Mouse (Mus musculus) left cerebral cortex, postnatal 10 days (tissue): ENCODE measurements around the gene Coro7. TPM values are rescaled to one million over a fixed set of nuclear protein-coding genes. Genes with fewer than 3 reads are reported as not detected.

Experiments
- DNase-seq, 2 experiments: peaks; one replicate each; pipeline ENCODE4 v3.0.0; 2021 to 2022; ENCODE audit warnings: low spot score in 2 of 2, mixed read lengths in 1 of 2; ENCODE audit errors: extremely low spot score in 1 of 2
- intact Hi-C: fragments of 180-260 bp; cut with DNase I; formaldehyde crosslinking; loops from one replicate; pipeline ENCODE4 v1.15.1; 2025
- total RNA-seq, 2 experiments: library from RNA; stranded (reverse); gene quantifications; 2 replicates each; pipeline ENCODE4 v1.2.3; 2021

Coro7 gene
- total RNA-seq, 2 experiments from 2014 or later: 84.6 to 108 TPM

DNA sequence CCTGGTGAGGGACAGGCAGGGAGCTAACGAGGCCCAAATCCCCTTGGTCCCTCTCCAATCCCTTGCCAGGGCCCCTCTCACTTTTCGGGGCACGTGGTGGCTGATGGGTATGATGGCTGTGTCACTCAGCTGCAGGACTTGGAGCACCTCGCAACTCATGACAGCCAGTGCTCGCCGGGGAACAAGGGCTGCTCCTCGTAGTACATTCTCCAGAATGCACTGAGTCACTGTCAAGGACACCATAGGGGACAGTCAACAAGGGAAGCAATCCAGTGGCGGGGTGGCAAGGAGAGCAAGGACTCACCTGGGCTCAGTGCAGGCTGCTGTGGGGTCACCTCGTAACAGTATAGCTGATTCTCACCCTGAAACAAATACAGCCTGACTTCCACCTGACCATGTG lies 44.9 kb downstream of the Coro7 start:
- DNase-seq: peak in 1 of 2 experiments; percentile 17
- intact Hi-C loops: no loop called here

DNA sequence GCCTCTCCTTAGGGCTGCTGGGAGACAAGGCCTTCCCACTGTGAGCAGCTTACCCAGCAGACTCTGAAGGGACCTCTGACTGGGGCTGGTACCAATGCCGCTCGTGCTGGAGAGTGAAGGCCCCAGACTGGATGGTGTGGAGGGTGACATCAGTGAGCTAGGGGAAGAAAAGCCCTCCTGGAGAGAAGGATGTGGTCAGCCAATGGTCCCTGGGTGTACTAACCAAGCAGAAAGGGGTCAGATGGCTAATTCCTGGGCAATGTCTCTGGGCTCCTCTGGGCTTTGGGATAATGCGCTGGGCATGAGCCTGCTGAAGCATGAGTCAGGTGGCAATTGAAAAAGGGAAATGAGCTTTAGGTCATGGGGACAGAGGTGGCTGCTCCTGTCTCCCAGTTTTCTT lies 45.9 kb downstream of the Coro7 start:
- intact Hi-C loops: no loop called here
- DNase-seq: peak in 1 of 2 experiments; percentile 21

DNA sequence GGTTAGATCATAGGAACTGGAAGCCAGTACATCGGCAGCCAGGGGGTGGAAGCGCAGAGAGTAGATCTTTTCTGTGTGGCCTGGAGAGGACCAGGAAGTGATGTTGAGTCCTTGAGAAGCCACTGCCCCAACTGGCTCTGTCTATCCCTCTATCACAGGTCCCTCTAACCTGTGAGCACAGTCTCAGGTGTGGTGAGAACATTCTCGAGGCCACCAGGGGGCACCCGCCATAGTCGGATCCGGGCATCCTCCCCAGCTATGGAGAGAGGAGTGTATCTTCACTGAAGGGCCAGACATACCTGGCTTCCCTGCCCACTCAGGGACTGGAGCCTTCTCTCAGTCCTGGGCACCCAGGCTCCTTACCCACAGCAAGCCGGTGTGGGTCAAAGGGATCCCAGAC lies 47.5 kb downstream of the Coro7 start:
- DNase-seq: peak in 1 of 2 experiments; percentile 39
- intact Hi-C loops: no loop called here

DNA sequence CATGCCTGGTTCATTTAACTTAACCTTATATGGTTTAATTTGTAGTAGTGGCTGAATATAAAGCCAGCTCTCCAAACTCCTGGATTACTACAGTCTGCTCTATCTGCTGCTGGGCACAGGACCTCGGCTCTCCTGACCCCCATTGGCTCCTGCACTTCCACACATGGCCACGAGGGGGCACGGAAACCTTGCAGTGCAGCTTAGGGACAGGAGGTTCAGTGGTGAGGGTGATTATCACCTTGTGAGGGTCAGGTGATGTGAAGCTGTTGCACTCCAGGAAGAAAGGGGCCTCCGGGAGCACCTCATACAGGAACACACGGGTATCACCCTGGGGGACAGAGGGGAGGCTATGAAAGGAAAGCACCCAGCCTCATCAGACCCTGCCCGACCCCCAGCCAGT lies 49.6 kb downstream of the Coro7 start:
- intact Hi-C loops: loop anchor here (2.0 kb wide), 1 partner anchor 37 kb away; no protein-coding TSS in a partner anchor
- DNase-seq: peak in 1 of 2 experiments; percentile 81

DNA sequence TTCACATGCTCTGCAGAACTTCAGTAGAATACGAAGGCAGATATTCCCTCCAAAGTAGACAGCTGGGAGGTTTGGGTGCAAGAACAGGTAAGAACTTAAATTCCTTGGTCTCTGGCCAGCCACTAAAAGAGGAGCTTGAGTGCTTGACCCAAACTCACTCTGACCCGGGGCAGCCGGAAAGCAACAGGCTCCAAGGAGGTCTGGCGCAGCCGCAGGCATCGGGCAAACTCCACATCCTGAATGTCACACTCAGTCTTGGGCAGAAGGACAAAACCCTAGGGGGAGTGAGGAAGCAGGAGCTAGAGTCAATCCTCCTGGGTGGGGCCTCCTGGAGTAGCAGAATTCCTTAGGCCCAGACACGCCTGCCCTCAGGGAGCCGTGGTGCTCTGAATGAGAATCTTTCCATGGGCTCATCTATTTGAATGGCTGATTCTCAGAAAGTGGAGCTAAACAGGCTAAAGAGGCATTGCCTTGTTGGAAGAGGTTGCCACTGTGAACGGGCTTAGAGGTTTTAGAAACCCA lies 50.6 kb downstream of the Coro7 start:
- intact Hi-C loops: no loop called here

DNA sequence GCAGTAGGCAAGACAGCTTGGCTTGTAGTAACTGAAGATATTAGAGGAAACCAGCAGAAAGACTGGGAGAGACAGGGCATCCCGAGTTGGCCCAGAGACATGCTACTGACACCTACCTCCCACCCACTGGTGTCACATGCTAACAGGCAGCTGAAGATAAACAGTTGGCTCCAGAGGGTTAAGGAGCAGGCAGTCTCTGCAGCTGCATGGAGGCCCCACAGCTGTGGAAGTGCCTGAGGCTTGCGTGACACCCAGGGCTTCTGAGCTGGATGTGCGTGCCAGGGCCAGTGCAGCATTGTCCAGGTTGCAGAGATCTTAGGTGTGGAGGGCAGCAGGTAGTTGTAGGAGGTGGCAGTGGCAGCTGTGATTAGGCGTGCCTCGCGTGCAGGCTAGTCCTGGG lies 52.5 kb downstream of the Coro7 start:
- intact Hi-C loops: no loop called here

More for the DNA sequence above, 50.6 kb downstream of the Coro7 start:
- DNase-seq: peak in 1 of 2 experiments; percentile 18

DNA sequence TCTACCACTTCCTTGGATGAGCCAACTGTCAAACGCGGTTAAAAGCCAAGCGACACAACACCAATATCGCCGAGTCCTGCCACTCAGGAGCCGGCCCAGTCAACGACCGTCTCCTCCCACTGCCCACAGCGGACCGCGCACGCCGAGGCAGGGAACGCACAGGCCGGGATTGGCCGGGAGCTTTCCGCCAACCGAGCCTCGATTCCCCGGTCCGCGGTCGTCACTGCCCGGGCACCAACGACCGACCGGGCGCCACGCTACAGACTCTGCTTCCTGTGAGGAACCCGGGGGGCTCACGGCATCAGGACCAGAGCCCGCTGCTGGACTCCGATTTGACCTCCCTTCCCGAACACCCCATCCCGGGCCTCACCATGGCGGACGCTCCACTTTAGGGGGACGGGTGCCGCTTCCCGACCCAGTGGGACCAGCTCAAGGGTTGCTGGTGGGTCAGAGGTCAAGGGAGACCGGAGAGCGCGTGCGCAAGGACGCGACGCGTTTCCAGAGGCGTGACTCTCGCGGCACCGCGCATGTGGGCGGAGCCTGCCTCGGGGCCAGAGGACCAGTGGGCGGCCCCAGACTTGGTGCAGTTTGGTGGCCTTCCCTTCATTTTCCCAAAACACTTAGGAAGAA lies 55.0 kb downstream of the Coro7 start, which contains the start of gene Pam16:
Gene Pam16 (minus strand): TSS at position 508 of the 630 bp plus-strand sequence.
- intact Hi-C loops: no loop called here
- DNase-seq: peak; percentile 91 to 95

More for the DNA sequence above, 52.5 kb downstream of the Coro7 start:
- no peak for DNase-seq

DNA sequence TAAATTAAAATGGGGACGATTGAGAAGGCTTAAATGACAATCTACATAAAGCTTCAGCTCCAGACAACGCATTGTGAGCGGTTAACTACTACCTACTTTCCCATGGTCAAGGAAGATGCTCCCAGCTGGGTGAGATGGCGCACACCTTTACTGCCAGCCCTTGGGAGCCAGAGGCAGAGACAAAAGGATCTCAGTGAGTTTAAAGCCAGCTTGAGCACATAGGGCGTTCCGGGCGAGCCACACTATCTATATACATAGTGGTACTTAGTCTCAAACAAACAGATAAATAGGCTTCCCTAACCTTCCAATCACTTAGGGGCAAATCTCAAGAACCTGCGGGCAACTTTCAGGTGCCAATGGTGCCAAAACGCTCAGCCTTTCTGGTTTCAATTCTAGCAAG lies 55.5 kb downstream of the Coro7 start:
- DNase-seq: no peak
- intact Hi-C loops: no loop called here

DNA sequence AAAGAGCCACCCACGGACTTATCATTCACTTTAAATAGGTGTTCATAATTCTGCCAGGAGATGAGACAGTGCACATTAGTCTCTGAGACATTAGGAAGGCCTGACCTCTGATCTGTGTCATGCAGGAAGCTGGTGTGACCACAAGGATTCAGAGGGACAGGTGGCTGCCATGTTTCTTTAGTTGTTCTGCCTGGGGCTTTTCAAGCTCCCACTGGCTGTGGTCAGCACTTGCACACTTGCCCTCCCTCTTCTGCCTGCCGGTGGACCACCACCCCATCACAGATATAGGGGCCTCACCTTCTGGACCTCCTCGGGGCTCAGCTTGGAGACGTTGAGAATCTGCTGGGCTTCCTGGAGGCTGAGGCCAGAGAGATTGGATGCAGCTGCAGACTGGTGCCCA lies 62.7 kb downstream of the Coro7 start:
- intact Hi-C loops: no loop called here

DNA sequence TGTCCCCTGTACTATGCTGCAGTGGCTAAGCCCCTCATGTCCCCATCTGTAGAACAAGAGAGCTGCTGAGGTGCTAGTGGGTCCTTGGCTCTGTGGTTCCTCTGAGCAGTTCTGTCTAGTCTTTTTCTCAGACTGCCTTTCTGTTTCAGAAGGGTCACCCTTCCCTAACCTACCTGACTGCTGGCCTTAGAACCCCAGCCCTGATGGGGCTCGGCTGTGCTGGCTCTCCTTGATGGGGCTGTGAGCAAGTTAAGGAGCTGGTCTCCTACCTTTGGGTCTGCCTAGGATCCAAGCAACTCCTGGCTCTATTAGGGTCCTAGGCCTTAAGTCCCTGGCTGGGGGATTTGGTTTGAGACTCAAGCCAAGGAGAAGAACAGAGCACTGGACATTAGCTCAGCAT lies 64.3 kb downstream of the Coro7 start:
- no peak for DNase-seq
- intact Hi-C loops: no loop called here

More for the DNA sequence above, 62.7 kb downstream of the Coro7 start:
- DNase-seq: no peak

DNA sequence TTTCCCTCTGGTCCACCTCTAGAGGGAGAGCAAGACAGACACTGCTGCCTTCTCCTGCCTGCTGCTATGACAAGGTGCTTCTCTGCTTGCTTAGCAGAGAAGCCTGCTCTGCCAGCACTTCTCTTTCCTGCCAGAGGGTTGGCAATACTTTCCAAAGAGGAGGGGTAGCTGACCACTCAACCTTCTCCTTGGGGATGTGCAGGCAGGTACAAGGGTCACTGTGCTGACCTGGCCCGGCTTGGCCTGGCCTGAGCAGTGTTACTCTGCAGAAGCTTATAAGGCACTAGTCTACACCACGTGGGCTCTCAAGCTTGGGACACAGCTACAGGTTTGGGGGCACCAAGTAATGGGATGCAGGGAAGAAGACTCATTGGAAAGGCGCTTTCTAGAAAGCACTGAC lies 64.9 kb downstream of the Coro7 start:
- peak in 1 of 2 experiments; percentile 20 for DNase-seq
- intact Hi-C loops: no loop called here

DNA sequence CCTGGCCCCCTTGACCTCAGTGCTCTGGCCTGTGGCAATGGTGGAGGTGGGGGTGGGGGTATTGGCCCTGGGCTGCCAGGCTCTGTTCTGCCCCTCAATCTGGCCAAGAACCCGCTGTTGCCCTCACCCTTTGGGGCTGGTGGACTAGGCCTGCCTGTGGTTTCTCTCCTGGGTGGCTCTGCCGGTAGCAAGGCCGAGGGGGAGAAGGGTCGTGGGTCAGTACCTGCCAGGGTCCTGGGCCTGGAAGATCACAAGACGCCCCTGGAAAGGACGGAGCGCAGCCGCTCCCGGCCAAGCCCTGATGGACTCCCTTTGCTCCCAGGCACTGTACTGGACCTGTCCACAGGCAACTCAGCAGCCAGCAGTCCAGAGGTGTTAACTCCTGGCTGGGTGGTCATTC lies 65.8 kb downstream of the Coro7 start:
- DNase-seq: peak in 1 of 2 experiments; percentile 27
- intact Hi-C loops: no loop called here

DNA sequence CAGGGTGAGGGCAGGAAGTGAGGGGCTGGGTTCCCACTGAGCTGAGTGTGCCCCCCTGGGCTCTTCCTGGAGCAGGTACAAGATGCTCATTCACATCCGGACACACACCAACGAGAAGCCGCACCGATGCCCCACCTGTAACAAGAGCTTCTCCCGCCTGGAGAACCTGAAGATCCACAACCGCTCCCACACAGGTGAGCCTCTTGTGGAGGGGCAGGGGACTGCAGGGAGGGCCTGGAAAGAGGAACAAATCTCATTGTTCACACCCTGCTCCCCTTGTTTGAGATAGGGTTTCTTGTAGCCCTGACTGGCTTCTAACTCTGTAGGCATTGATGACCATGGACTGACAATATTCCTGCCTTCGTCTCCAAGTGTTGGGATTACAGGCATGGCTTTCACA lies 67.9 kb downstream of the Coro7 start:
- DNase-seq: peak in 1 of 2 experiments; percentile 32

DNA sequence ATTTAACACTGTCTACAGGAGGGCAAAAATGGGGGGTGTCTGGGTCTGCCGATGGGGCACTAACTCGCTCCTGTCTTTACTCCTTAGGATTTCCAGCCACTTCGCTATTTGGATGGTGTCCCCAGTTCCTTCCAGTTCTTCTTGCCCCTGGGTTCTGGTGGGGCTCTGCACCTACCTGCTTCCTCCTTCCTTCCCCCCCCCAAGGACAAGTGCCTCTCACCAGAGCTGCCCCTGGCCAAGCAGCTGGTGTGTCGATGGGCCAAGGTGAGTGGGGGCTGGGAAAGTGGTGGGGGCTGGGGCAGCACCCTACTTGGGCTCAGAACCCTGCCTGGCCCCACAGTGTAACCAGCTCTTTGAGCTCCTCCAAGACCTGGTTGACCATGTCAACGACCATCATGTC lies 68.4 kb downstream of the Coro7 start:
- intact Hi-C loops: no loop called here
- peak in 1 of 2 experiments; percentile 20 for DNase-seq

More for the DNA sequence above, 67.9 kb downstream of the Coro7 start:
- intact Hi-C loops: no loop called here

DNA sequence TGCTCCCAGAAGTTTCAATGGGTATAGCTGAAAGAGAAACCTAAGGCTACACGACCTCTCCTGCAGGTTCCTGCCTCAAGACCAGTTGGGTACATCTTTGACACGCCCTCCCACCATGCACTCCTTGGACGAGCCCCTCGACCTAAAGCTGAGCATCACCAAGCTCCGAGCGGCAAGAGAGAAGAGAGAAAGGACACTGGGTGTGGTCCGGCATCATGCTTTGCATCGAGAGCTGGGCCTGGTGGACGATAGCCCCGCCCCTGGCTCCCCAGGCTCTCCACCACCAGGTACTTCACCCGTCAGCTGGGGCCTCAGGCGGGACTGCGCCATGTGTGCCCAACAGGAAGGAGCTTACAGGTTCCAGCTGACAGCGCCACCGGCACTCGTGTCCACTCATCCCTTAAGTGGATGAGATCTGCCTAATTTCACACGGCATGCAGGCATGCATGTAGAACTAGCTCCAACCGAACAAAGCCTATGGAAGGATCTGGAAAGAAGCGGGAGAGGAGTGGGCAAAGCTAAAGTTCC lies 71.0 kb downstream of the Coro7 start:
- no peak for DNase-seq
- intact Hi-C loops: loop anchor here (5.0 to 10.0 kb wide), 3 partner anchors 41 to 294 kb away; no protein-coding TSS in a partner anchor

DNA sequence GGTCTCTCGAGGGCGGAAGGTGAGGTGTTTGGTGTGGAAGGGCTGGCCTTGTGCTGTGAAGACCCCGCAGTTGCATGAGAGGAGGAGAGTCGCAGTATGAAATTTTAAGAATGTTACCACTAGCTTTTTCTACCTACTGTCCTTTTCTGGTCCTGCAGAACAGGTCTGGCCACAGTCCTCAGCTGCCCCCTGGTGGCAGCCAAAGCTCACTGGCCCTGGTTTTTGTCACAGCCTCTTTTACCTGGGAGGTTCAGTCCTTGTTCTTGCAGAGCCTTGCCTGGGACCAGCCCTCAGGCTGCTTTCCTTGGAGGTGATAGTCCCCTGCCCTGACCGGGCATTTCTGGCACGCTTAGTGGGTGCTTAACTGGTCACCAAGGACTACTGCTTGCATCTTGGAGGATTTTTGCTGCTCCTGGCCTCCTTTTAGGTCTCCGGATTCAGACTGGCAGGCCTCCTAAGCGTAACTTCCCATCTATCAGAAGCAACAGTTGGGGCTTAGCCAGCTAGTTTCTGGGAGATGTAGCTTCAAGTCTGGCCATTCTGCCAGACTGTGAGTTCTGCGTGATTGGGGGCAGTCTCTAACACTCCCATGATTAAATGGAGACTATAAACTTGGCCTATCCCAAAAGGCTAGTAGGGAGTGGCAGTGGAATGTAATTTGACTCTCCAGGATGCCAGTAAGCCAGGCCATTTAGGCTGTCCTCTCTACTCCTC lies 71.6 kb downstream of the Coro7 start:
- intact Hi-C loops: loop anchor here (5.0 to 10.0 kb wide), 3 partner anchors 41 to 293 kb away; no protein-coding TSS in a partner anchor
- peak; percentile 73 to 82 for DNase-seq

DNA sequence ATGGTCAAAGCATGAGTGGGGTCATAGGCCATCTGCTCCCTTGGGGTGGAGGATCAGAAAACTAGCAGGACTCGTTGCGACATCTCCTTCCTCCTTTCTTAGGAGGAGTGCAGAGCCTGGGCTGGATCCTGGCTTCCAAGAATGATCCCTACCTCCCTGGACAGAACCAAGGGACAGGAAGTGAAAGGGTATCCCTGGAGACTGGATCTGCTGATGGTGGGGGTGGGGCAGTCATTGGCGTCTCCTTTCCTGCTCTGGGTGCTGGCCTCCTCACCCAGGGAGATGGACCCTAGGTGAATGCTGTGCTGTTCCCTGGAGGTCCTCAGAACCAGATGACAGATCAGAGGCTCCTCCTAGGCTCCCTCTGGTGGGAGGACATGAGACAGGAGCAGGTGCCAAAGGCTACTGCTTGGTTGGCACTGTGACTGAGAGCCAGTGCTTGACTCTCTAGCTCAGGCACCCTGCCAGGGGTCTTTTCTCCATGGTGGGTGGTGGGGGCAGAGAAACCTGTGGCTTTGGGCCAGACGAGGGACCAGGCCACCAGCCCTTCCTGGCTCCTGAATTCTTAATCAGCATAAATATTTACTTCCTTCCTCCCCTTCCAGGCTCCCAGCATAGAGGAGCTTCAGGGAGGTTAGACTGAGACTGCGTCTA lies 73.0 kb downstream of the Coro7 start:
- DNase-seq: peak in 1 of 2 experiments; percentile 77
- intact Hi-C loops: loop anchor here (5.0 to 10.0 kb wide), 3 partner anchors 39 to 292 kb away; no protein-coding TSS in a partner anchor

DNA sequence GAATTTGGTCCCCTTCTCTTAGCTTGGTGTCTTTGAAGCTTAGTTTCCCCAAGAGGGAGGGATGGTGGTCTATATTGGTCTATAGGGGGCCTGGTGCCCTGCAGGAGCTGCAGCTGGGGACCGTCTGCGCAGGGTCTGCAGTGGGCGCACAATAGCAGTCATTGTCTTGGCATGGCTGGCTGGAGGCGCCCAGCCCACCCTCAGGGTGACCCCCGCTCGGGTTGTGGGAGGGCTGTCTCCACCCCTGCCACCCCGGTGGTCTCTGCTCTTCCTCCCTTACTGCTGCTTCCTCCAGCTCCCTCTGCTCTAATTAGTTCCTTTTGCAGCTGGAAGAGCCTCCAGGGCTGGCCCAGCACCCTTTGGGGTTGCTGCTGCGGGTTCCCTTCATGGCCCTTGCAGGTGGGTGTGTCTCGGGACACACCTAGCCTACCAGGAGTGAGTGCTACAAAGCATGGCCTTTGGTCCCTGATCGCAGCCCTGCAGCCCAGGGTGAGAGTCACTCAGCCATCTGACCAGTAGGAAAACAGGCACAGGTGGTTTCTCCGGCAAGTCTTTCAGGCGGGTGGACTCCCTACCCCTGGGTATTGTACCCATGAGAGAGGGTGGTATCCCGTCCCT lies 74.0 kb downstream of the Coro7 start:
- intact Hi-C loops: loop anchor here (5.0 to 10.0 kb wide), 3 partner anchors 38 to 291 kb away; no protein-coding TSS in a partner anchor
- peak in 1 of 2 experiments; percentile 34 for DNase-seq
